Mouse (Mus musculus) Patski (cell line): ENCODE measurements around the gene 2210011C24Rik. TPM values are rescaled to one million over a fixed set of nuclear protein-coding genes. Genes with fewer than 3 reads are reported as not detected.
A peak's percentile ranks its signal among the peaks of the same experiment; 100 is the strongest.

ENCODE experiments used
- ATAC-seq: fragments of 100-300 bp; one replicate; pipeline ENCODE4 v1.8.0; 2021
- CTCF ChIA-PET: fragments of 350-600 bp; sonication (Branson Sonifier 250); formaldehyde crosslinking; loops from one replicate; lab custom pipeline; 2022; ENCODE audit warnings: inconsistent platforms; lab: Charles Lee
- POLR2A ChIA-PET: fragments of 350-600 bp; sonication (Branson Sonifier 250); formaldehyde crosslinking; loops from one replicate; lab custom pipeline; 2022; ENCODE audit warnings: antibody characterized with exemption, inconsistent platforms; lab: Charles Lee
- DNase-seq: peaks from one replicate; pipeline ENCODE4 v3.0.0-alpha.2; 2011; ENCODE audit warnings: low read depth, low spot score
- H3K27me3 ChIP-seq: fragments of 371-371 bp; one replicate; pipeline ENCODE4 v1.5.1; 2021
- CTCF ChIP-seq: fragments of 100-300 bp; IDR thresholded peaks from one replicate; pipeline ENCODE4 v1.5.1; 2021
- in situ Hi-C: fragments of 300-500 bp; cut with MboI; formaldehyde crosslinking; loops from 3 replicates; pipeline ENCODE4 v1.11.1; 2018; ENCODE audit warnings: low pct_unique_long_range_greater_than_20kb, mixed read lengths
- polyA plus RNA-seq: library from polyadenylated mRNA; unstranded; gene quantifications from one replicate; pipeline ENCODE4 v1.2.3, GENCODE M21; 2021

2210011C24Rik gene
- polyA plus RNA-seq, 1 experiment from 2014 or later = 4.9 TPM

GRCm38 (mm10) chr8:84042066-84042947 is 30.3 kb upstream of the 2210011C24Rik start, which contains the start of gene Il27ra:
Gene Il27ra (minus strand): TSS chr8:84042589.
- peak; percentile 79 for TF ChIP-seq CTCF
- peaks cover 4% of the 10 kb centered on the region for H3K27me3 ChIP-seq
- CTCF ChIA-PET = no interaction called here

GRCm38 (mm10) chr8:84039050-84039449 is 27.1 kb upstream of the 2210011C24Rik start:
- POLR2A ChIA-PET = no interaction called here
- peak; percentile 33 for DNase-seq
- in situ Hi-C loops = loop anchor here (5.0 kb wide), 1 partner anchor 133 kb away; no protein-coding TSS in a partner anchor
- ATAC-seq = no peak
- no peaks in the 10 kb centered on the region for H3K27me3 ChIP-seq
- CTCF ChIA-PET = interaction anchor here (0.6 to 2.0 kb wide), 10 partner anchors 15 to 149 kb away, joined by 3 to 6 read pairs (median 4); partner anchors contain the start of gene Rfx1
- TF ChIP-seq CTCF = peak; percentile 92

More at GRCm38 (mm10) chr8:84042066-84042947, 30.3 kb upstream of the 2210011C24Rik start, which contains the start of gene Il27ra:
- no peak for DNase-seq
- ATAC-seq = no peak
- POLR2A ChIA-PET = no interaction called here
- in situ Hi-C loops = no loop called here

- TF ChIP-seq CTCF = no peak
- H3K27me3 ChIP-seq = no peaks in the 10 kb centered on the region
- no peak for DNase-seq
- no peak for ATAC-seq
- ChIA-PET CTCF (interaction anchor here (1.1 to 2.0 kb wide), 7 partner anchors 14 to 144 kb away, joined by 3 to 6 read pairs (median 4); partner anchors contain the start of gene Rfx1), POLR2A (no interaction called here)
- in situ Hi-C loops = loop anchor here (5.0 kb wide), 1 partner anchor 134 kb away; no protein-coding TSS in a partner anchor
Measured at GRCm38 (mm10) chr8:84038015-84038414, 26.0 kb upstream of the 2210011C24Rik start.

GRCm38 (mm10) chr8:84032777-84033176 is 20.8 kb upstream of the 2210011C24Rik start:
- CTCF ChIA-PET = no interaction called here
- POLR2A ChIA-PET = interaction anchor here (0.5 kb wide), 1 partner anchor 126 kb away, joined by 3 read pairs; no protein-coding TSS in a partner anchor
- no peak for TF ChIP-seq CTCF
- H3K27me3 ChIP-seq = no peaks in the 10 kb centered on the region
- in situ Hi-C loops = no loop called here
- DNase-seq = peak; percentile 64
- peak; percentile 73 for ATAC-seq

- H3K27me3 ChIP-seq = no peaks in the 10 kb centered on the region
- no peak for TF ChIP-seq CTCF
- ChIA-PET POLR2A (no interaction called here), CTCF (interaction anchor here (0.7 kb wide), 1 partner anchor 35 kb away, joined by 3 read pairs; no protein-coding TSS in a partner anchor)
- ATAC-seq = no peak
- no peak for DNase-seq
- in situ Hi-C loops = no loop called here
Measured at GRCm38 (mm10) chr8:84029272-84029671, 17.3 kb upstream of the 2210011C24Rik start.

- ChIA-PET CTCF (no interaction called here), POLR2A (interaction anchor here (0.9 to 1.0 kb wide), 2 partner anchors 16 to 98 kb away, joined by 3 read pairs; partner anchors contain the start of gene Podnl1)
- ATAC-seq (no peak), DNase-seq (no peak)
- in situ Hi-C loops = no loop called here
- H3K27me3 ChIP-seq = no peaks in the 10 kb centered on the region
- TF ChIP-seq CTCF = no peak
Measured at GRCm38 (mm10) chr8:84027449-84027848, 15.5 kb upstream of the 2210011C24Rik start.

- ATAC-seq (no peak), DNase-seq (no peak)
- ChIA-PET POLR2A (interaction anchor here (0.6 kb wide), 1 partner anchor 234 kb away, joined by 3 read pairs; no protein-coding TSS in a partner anchor), CTCF (no interaction called here)
- H3K27me3 ChIP-seq = no peaks in the 10 kb centered on the region
- no peak for TF ChIP-seq CTCF
- in situ Hi-C loops = no loop called here
Measured at GRCm38 (mm10) chr8:84025863-84026262, 13.9 kb upstream of the 2210011C24Rik start.

- ATAC-seq (no peak), DNase-seq (no peak)
- POLR2A ChIA-PET = interaction anchor here (0.7 to 0.8 kb wide), 2 partner anchors 25 to 37 kb away, joined by 3 read pairs; no protein-coding TSS in a partner anchor
- CTCF ChIA-PET = interaction anchor here (0.6 to 1.7 kb wide), 5 partner anchors 13 to 141 kb away, joined by 3 to 6 read pairs (median 3); partner anchors contain the start of gene 2210011C24Rik
- no peak for TF ChIP-seq CTCF
- in situ Hi-C loops = loop anchor here (25.0 kb wide), 1 partner anchor 638 kb away; the partner anchor contains the start of gene Ier2
- no peaks in the 10 kb centered on the region for H3K27me3 ChIP-seq
Measured at GRCm38 (mm10) chr8:84024171-84024570, 12.2 kb upstream of the 2210011C24Rik start.

GRCm38 (mm10) chr8:84023631-84024030 is 11.7 kb upstream of the 2210011C24Rik start:
- no peak for DNase-seq
- no peak for TF ChIP-seq CTCF
- in situ Hi-C loops = loop anchor here (25.0 kb wide), 1 partner anchor 639 kb away; the partner anchor contains the start of gene Ier2
- POLR2A ChIA-PET = interaction anchor here (0.5 to 0.8 kb wide), 3 partner anchors 16 to 58 kb away, joined by 3 read pairs; no protein-coding TSS in a partner anchor
- CTCF ChIA-PET = interaction anchor here (1.0 to 1.7 kb wide), 3 partner anchors 13 to 22 kb away, joined by 3 to 6 read pairs (median 6); partner anchors contain the start of gene 2210011C24Rik
- H3K27me3 ChIP-seq = no peaks in the 10 kb centered on the region
- no peak for ATAC-seq

- CTCF ChIA-PET = interaction anchor here (1.1 kb wide), 1 partner anchor 15 kb away, joined by 6 read pairs; no protein-coding TSS in a partner anchor
- ATAC-seq (peak; percentile 31), DNase-seq (no peak)
- no peaks in the 10 kb centered on the region for H3K27me3 ChIP-seq
- POLR2A ChIA-PET = interaction anchor here (0.5 to 0.8 kb wide), 3 partner anchors 14 to 59 kb away, joined by 3 read pairs; no protein-coding TSS in a partner anchor
- in situ Hi-C loops = loop anchor here (25.0 kb wide), 1 partner anchor 639 kb away; the partner anchor contains the start of gene Ier2
- no peak for TF ChIP-seq CTCF
Measured at GRCm38 (mm10) chr8:84023085-84023484, 11.1 kb upstream of the 2210011C24Rik start.
